Mouse (Mus musculus) megakaryocyte, embryonic 14.5 days (primary cell): ENCODE measurements at regions not wholly inside any gene's neighbourhood (a gene's known extent, or its start where the extent isn't known, plus 50 kb on each side); places are given as distances from the start of the nearest gene placed in this dataset.
"Not testable (repeated sequence)": the region's sequence is repeated elsewhere in the genome, so short reads cannot be mapped to it uniquely, and the experiment has no call there.

Source experiments
- H3K27me3 ChIP-seq: replicated peaks from 2 replicates; pipeline ENCODE3; 2012; ENCODE audit warnings: inconsistent platforms
- H3K36me3 ChIP-seq: replicated peaks from 2 replicates; pipeline ENCODE3; 2012; ENCODE audit warnings: low read length, inconsistent platforms, mixed read lengths
- H3K4me1 ChIP-seq: 2 replicates; pipeline ENCODE4 v1.6.1; 2012; ENCODE audit warnings: inconsistent platforms
- H3K4me3 ChIP-seq: replicated peaks from 2 replicates; pipeline ENCODE3; 2012; ENCODE audit warnings: moderate library complexity, mild to moderate bottlenecking, inconsistent platforms
- H3K9me3 ChIP-seq: 2 replicates; pipeline ENCODE4 v1.6.1; 2012; ENCODE audit warnings: inconsistent platforms

DNA sequence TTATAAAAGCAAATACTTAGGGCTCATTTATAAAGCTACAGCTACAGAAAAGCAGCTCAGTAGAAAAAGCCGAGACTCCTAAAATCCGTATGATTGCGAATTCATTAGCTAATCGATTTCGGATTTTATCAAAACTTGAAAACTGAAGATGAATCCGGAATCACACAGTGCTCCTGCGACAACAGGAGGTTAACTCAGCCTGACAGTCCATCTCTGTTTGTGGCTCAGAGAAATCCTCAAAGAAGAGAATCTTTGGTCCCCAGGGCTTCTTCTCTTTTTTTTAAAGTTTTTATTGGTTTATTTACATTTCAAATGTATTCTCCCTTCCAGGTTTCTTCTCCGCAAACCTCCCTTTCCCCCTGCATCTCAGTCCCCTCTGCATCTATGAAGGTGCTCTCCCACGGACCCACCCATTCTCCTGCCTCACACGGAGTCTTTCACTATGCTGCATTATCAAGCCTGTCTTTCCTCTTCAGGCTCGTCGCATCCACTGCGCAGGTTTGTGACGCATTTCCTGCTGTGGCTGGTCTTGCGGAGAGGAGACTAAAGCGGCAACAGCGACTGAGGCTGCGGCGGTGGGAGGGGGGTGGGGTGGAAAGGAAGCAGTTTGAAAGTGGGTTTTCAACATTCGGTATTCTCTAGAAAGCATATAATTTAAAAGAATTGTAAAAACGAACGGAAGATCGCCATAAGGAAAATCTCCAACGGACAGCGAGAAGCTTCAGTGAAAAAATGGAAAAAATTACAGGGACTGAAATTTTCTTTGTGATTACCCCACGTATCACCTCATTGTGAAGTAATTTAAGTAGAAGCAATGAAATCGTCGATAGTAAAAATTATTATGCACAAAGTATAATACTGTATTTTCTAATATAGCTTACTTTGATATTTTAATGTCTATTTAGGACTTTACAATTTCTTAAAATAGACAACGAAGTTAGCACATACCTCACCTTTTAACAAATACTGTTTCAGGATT lies 482.5 kb upstream of the Snrpn start:
- not testable (repeated sequence) for H3K4me1 ChIP-seq, H3K9me3 ChIP-seq, H3K36me3 ChIP-seq, H3K27me3 ChIP-seq
- peak overlapping the region; percentile 89 for H3K4me3 ChIP-seq

GRCm38 (mm10) chr7:60617070-60617674 lies 477.2 kb upstream of the Snrpn start:
- not testable (repeated sequence) for H3K4me3 ChIP-seq, H3K27me3 ChIP-seq, H3K4me1 ChIP-seq, H3K9me3 ChIP-seq, H3K36me3 ChIP-seq
